In the genomic region with DNA sequence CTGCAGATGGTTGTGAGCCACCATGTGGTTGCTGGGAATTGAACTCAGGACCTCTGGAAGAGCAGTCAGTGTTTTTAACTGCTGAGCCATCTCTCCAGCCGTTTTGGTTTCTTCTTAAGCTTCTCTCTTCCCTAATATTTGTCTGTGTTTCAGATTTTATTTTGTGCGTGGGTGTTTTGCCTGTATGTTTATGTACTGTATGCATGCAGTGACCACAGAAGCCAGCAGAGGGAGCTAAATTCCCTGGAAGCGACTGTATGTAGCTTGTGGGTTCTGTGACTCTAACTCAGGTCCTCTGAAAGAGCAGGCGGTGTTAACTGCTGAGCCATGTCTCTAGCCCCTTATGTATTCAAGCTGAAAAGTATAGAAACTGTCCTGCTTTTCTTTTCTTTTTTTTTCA, we compare ENCODE assay signal across 1 mouse cellular context.
TF ChIP-seq lines count a peak whose summit lies in the region.

No protein-coding gene starts in this region.

TF ChIP-seq in MEL, 35 proteins besides CTCF, POLR2A, EP300 and RAD21 (continued from another document):
- TF ChIP-seq ZNF384 (IDR thresholded peaks at IDR 0.05; ENCODE audit: low read depth, low read length) (peak; percentile 70; the same call in 1 of the 2 replicates), MAFK (IDR thresholded peaks at IDR 0.05; ENCODE audit: borderline replicate concordance, low read depth, low read length) (no peak), ZC3H11A (IDR thresholded peaks at IDR 0.05; ENCODE audit: low read depth, low read length) (no peak), MXI1 (IDR thresholded peaks at IDR 0.05; ENCODE audit: low read depth, low read length) (peak; percentile 60), RCOR1 (IDR thresholded peaks at IDR 0.05; ENCODE audit: low read depth, low read length) (peak; percentile 52; the same call in 1 of the 2 replicates), CHD2 (IDR thresholded peaks at IDR 0.05; ENCODE audit: low read length) (no peak), TBP (IDR thresholded peaks at IDR 0.05; ENCODE audit: low read depth, low read length) (peak; percentile 77; the same call in 1 of the 2 replicates), NELFE (IDR thresholded peaks at IDR 0.05; ENCODE audit: low read depth, low read length) (no peak), MAX (IDR thresholded peaks at IDR 0.05; ENCODE audit: low read length) (no peak), UBTF (IDR thresholded peaks at IDR 0.05; ENCODE audit: borderline replicate concordance, insufficient read depth, low read depth, low read length) (no peak), GATA1 (IDR thresholded peaks at IDR 0.05; ENCODE audit: low read depth, low read length) (no peak), SMC3 (IDR thresholded peaks at IDR 0.05; ENCODE audit: low read depth, low read length) (peak; percentile 64), TAL1 (IDR thresholded peaks at IDR 0.05; ENCODE audit: low read length) (no peak), E2F4 (IDR thresholded peaks at IDR 0.05; ENCODE audit: borderline replicate concordance, low read depth, low read length) (no peak)
